Comparison of ENCODE assay signal across 17 mouse cellular contexts in genomic region chr12:79560893-79561292, GRCm38 (mm10).
A peak's percentile ranks its signal among the peaks of the same experiment; 100 is the strongest.
DNase-seq lines count a peak whose midpoint lies in the region; ATAC-seq and TF ChIP-seq lines count a peak whose summit lies in the region.
"Had no signal": no experiment of that assay in that cellular context is flagged by ENCODE, and none has a peak within 500 bp of the region (broad histone marks: within the 10 kb centered on the region; RNA-seq: fewer than 3 reads in every experiment).

No protein-coding gene starts in this region.

- 86% methylated on average over 4 of the region's 4 CpGs for WGBS in limb, embryonic 11.5 days
- 89% methylated on average over 4 of the region's 4 CpGs for WGBS in limb, embryonic 10.5 days
- WGBS in embryonic facial prominence, embryonic 14.5 days = 66% methylated on average over 4 of the region's 4 CpGs
- 59% methylated on average over 4 of the region's 4 CpGs for WGBS in kidney, postnatal 0 days

- no peak overlapping the region for H3K4me2 ChIP-seq in limb, embryonic 11.5 days (ENCODE audit: low read depth, severe bottlenecking)
- H3K4me2 ChIP-seq in embryonic facial prominence, embryonic 14.5 days (ENCODE audit: low read depth, low read length) = no peak overlapping the region
- H3K4me2 ChIP-seq in kidney, postnatal 0 days (ENCODE audit: low read length) = no peak overlapping the region

- H3K9ac ChIP-seq in limb, embryonic 11.5 days (ENCODE audit: low read length) = no peak overlapping the region
- H3K9ac ChIP-seq in embryonic facial prominence, embryonic 14.5 days (ENCODE audit: low read depth, low read length) = no peak overlapping the region
- H3K9ac ChIP-seq in kidney, postnatal 0 days (ENCODE audit: low read depth, low read length) = no peak overlapping the region

- no peaks in the 10 kb centered on the region for H3K36me3 ChIP-seq in limb, embryonic 11.5 days (ENCODE audit: control insufficient read depth, insufficient read depth, low read length)
- H3K36me3 ChIP-seq in limb, embryonic 10.5 days = no peaks in the 10 kb centered on the region
- H3K36me3 ChIP-seq in embryonic facial prominence, embryonic 14.5 days (ENCODE audit: control insufficient read depth, insufficient read depth, low read length) = no peaks in the 10 kb centered on the region
- H3K36me3 ChIP-seq in kidney, postnatal 0 days (ENCODE audit: insufficient read depth, low read length) = no peaks in the 10 kb centered on the region
- H3K36me3 ChIP-seq: heart, embryonic 10.5 days; midbrain, embryonic 10.5 days had no signal

- no peak for TF ChIP-seq CTCF in kidney, postnatal 0 days (IDR thresholded peaks at IDR 0.05; ENCODE audit: low read depth)

- no peak for ATAC-seq in limb, embryonic 11.5 days (ENCODE audit: insufficient number of reproducible peaks, low FRiP score, low TSS enrichment, low read depth)
- no peak for ATAC-seq in embryonic facial prominence, embryonic 14.5 days (ENCODE audit: low read depth)
- ATAC-seq in kidney, postnatal 0 days (replicated peaks; ENCODE audit: low FRiP score, low read depth) = 0 out of 2 replicates have a peak, but pooled peaks have one; percentile 54
- ATAC-seq: forebrain, embryonic 14.5 days had no signal

- no peaks in the 10 kb centered on the region for H3K27me3 ChIP-seq in limb, embryonic 11.5 days (ENCODE audit: control insufficient read depth, insufficient read depth, low read length)
- no peaks in the 10 kb centered on the region for H3K27me3 ChIP-seq in limb, embryonic 10.5 days (ENCODE audit: low read depth, poor library complexity, severe bottlenecking)
- H3K27me3 ChIP-seq in embryonic facial prominence, embryonic 14.5 days (replicated peaks; ENCODE audit: control insufficient read depth, insufficient read depth, low read length) = no peaks in the 10 kb centered on the region
- no peaks in the 10 kb centered on the region for H3K27me3 ChIP-seq in kidney, postnatal 0 days (ENCODE audit: insufficient read depth, low read length)
- H3K27me3 ChIP-seq: CH12.LX had no signal

- H3K4me3 ChIP-seq in limb, embryonic 11.5 days (ENCODE audit: low read depth, low read length) = no peak overlapping the region
- no peak overlapping the region for H3K4me3 ChIP-seq in limb, embryonic 10.5 days
- H3K4me3 ChIP-seq in embryonic facial prominence, embryonic 14.5 days (ENCODE audit: low read depth, low read length) = no peak overlapping the region
- H3K4me3 ChIP-seq in kidney, postnatal 0 days (replicated peaks; ENCODE audit: low read depth, low read length) = no peak overlapping the region
- H3K4me3 ChIP-seq: heart, embryonic 10.5 days; midbrain, embryonic 10.5 days had no signal

- H3K4me1 ChIP-seq in limb, embryonic 11.5 days (ENCODE audit: control insufficient read depth, insufficient read depth, low read length) = no peaks in the 10 kb centered on the region
- no peaks in the 10 kb centered on the region for H3K4me1 ChIP-seq in limb, embryonic 10.5 days
- peaks cover 21% of the 10 kb centered on the region for H3K4me1 ChIP-seq in embryonic facial prominence, embryonic 14.5 days (ENCODE audit: control insufficient read depth, insufficient read depth, low read length)
- no peaks in the 10 kb centered on the region for H3K4me1 ChIP-seq in kidney, postnatal 0 days (replicated peaks; ENCODE audit: insufficient read depth, low read length)

- peak; percentile 2 for DNase-seq in limb, embryonic 11.5 days (ENCODE audit: low spot score)
- DNase-seq in limb, embryonic 10.5 days (ENCODE audit: low spot score) = no peak
- DNase-seq in 416B (ENCODE audit: low read depth) = peak; percentile 82
- DNase-seq in embryonic facial prominence, embryonic 14.5 days (ENCODE audit: low spot score) = peak; percentile 29
- peak; percentile 48 for DNase-seq in kidney, postnatal 0 days (ENCODE audit: low spot score)
- no peak for DNase-seq in adipocyte (ENCODE audit: low spot score)
- DNase-seq in layer of hippocampus, adult 8-10 months (ENCODE audit: low spot score in 2 of 2) = no peak
- no peak for DNase-seq in thymus, postnatal 4 days
- DNase-seq: adrenal gland, postnatal 10 days; cerebellum, postnatal 10 days; layer of hippocampus, adult 9-11 months; right cerebral cortex, postnatal 25 days; thymus, adult 2 months had no signal

- H3K27ac ChIP-seq in limb, embryonic 11.5 days (replicated peaks; ENCODE audit: low read depth, low read length) = no peak overlapping the region
- H3K27ac ChIP-seq in limb, embryonic 10.5 days = no peak overlapping the region
- peak overlapping the region; percentile 75 for H3K27ac ChIP-seq in embryonic facial prominence, embryonic 14.5 days (replicated peaks; ENCODE audit: low read depth, low read length)
- H3K27ac ChIP-seq in kidney, postnatal 0 days = no peak overlapping the region
- H3K27ac ChIP-seq: heart, embryonic 10.5 days; midbrain, embryonic 10.5 days had no signal

- H3K9me3 ChIP-seq in limb, embryonic 11.5 days (ENCODE audit: control insufficient read depth, low read length) = no peaks in the 10 kb centered on the region
- no peaks in the 10 kb centered on the region for H3K9me3 ChIP-seq in limb, embryonic 10.5 days (replicated peaks)
- H3K9me3 ChIP-seq in embryonic facial prominence, embryonic 14.5 days (ENCODE audit: control insufficient read depth, low read length) = no peaks in the 10 kb centered on the region
- H3K9me3 ChIP-seq in kidney, postnatal 0 days (replicated peaks; ENCODE audit: low read length) = no peaks in the 10 kb centered on the region
- H3K9me3 ChIP-seq: heart, embryonic 10.5 days; midbrain, embryonic 10.5 days had no signal

Comparison
In these comparisons a context has a peak if more than half of its experiments do, and no peak if none do; other contexts are left out.
1. DNase-seq: peak in limb, embryonic 11.5 days (single experiment), 416B (single experiment), embryonic facial prominence, embryonic 14.5 days (single experiment) and kidney, postnatal 0 days (single experiment); none in limb, embryonic 10.5 days (single experiment), adipocyte (single experiment), layer of hippocampus, adult 8-10 months (0 of 2) and thymus, postnatal 4 days (single experiment).